Mouse (Mus musculus) heart, adult 18-20 months (tissue): ENCODE measurements at regions not wholly inside any gene's neighbourhood (a gene's known extent, or its start where the extent isn't known, plus 50 kb on each side); places are given as distances from the start of the nearest gene placed in this dataset.

Experiments
- DNase-seq, 2 experiments: peaks; one replicate each; pipeline ENCODE4 v3.0.0; 2021 to 2022; ENCODE audit warnings: mixed read lengths in 1 of 2

GRCm38 (mm10) chr14:62001481-62001949 lies 290.9 kb upstream of the Rnaseh2b start:
- DNase-seq: peak; percentile 4 to 25

GRCm38 (mm10) chr14:62002131-62002530 lies 290.3 kb upstream of the Rnaseh2b start:
- no peak for DNase-seq

GRCm38 (mm10) chr14:62003013-62003781 lies 289.2 kb upstream of the Rnaseh2b start:
- no peak for DNase-seq

DNA sequence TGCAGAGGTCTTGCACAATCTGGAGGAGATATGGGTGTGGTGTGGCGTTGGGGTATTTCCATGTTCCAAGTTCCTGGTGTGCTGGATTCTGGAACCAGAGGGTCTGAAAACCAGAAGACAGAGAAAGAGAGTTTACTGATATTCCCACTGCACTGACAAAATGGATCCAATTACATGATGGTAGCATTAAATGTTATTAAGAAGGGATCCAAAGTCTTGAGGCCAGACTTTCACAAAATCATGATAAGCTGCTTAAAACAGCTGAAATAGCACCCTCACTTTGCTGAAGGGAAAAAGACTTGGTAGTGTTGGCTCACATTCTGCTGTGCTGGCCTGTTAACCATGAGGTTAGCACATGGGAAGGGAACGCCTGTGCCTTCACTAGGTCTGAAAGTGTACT lies 288.6 kb upstream of the Rnaseh2b start:
- DNase-seq: no peak

- DNase-seq: no peak
Observed at GRCm38 (mm10) chr14:62008707-62009106, 283.7 kb upstream of the Rnaseh2b start.

DNA sequence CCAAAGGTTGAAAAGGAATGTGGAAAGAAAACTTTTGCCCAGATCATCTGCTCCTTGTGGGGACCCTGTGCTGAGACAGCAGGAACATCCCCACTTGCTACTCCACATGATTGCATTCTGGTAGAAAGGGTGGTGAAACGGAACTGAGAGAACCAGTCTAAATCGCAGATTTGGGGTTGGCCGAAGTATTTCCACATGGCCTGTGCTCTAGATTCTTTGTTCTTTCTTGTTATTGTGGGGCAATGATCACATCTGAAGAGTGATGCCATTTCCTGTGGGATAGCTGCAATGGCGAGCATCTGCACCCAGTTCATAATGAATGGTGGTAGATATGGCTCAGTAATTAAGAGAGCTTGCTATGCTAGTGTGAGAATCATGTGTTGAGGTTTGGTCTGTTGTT lies 273.6 kb upstream of the Rnaseh2b start:
- DNase-seq: no peak

- no peak for DNase-seq
Observed at GRCm38 (mm10) chr14:62020996-62021395, 271.4 kb upstream of the Rnaseh2b start.

- DNase-seq: no peak
Observed at GRCm38 (mm10) chr14:62022193-62022592, 270.2 kb upstream of the Rnaseh2b start.

GRCm38 (mm10) chr14:62023022-62023421 lies 269.4 kb upstream of the Rnaseh2b start:
- DNase-seq: no peak

GRCm38 (mm10) chr14:62027751-62028279 lies 264.6 kb upstream of the Rnaseh2b start:
- peak in 1 of 2 experiments; percentile 11 for DNase-seq

DNA sequence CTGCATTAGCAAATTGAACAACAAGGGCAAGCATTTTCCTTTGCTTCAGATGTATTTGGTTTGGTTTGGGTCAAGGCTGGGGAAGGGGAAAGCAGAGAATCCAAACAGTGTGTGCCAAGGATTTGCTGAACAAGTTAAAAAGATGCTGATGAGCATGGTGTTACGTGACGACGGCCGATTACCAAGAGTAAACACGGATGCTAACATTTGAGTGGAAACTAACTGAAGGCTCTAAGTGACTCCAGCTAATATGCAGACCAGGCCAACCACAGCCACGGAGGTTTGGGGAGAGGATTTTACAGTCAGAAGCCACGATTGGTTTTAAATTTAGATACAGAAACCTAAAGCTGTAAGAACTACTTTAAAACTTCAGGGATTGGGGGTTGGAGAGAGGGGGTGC lies 262.3 kb upstream of the Rnaseh2b start:
- no peak for DNase-seq

GRCm38 (mm10) chr14:62033661-62034060 lies 258.7 kb upstream of the Rnaseh2b start:
- no peak for DNase-seq

- no peak for DNase-seq
Observed at GRCm38 (mm10) chr14:62034664-62035063, 257.7 kb upstream of the Rnaseh2b start.

DNA sequence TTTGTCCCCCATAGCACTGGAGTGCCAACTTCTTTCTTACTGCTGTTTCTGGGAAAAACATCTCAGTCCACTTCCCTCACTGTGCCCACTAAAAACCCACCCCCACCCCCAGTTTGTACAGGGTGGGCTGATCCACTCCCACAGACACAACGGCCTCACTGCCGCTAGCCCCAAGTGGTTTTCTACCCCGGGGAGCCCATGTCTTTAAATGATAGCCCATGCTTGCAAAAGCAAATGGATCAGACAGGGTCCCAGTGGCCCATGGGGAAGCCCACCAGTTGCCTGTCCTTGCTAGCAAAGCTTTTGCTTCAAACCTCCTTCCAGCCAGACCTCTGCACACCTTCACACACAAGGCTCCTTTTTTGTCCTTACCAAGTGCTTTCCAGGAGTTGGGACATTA lies 257.0 kb upstream of the Rnaseh2b start:
- no peak for DNase-seq

DNA sequence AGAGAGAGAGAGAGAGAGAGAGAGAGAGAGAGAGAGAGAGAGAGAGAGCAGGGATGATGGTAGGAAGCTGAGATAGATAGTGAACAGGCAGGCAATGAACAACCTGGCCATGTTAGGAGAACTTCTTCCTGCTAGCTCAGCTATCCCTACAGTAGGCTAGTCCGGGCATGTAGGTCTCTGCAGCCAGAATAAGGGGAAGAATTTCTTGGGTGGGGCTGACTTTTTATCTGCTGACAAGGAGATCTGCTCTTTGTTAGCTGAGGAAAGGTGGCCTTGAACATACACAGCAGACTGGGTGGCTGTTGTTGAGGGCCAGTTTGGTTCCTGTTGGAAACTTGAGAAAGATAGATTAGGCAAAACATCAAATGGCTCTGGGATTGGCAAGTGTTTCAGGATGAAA lies 254.9 kb upstream of the Rnaseh2b start:
- no peak for DNase-seq

DNA sequence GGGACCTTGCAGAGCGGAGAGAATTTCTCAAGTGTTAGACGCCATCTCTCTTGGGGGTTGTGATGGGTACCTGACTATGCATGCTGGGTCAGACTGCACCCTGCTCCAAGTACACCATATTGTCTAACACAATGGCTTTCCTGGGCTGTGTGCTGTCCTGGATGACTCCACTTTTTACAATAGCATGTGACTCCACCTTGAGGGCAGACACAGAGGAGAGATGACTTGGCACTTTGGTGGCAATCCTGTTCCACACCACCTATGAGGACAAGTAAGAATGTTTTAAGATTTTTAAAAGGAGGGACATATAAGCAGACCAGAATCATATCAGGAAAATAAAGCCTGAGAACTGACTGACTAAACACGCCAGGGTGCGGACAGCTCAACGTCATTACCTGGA lies 254.5 kb upstream of the Rnaseh2b start:
- DNase-seq: no peak

DNA sequence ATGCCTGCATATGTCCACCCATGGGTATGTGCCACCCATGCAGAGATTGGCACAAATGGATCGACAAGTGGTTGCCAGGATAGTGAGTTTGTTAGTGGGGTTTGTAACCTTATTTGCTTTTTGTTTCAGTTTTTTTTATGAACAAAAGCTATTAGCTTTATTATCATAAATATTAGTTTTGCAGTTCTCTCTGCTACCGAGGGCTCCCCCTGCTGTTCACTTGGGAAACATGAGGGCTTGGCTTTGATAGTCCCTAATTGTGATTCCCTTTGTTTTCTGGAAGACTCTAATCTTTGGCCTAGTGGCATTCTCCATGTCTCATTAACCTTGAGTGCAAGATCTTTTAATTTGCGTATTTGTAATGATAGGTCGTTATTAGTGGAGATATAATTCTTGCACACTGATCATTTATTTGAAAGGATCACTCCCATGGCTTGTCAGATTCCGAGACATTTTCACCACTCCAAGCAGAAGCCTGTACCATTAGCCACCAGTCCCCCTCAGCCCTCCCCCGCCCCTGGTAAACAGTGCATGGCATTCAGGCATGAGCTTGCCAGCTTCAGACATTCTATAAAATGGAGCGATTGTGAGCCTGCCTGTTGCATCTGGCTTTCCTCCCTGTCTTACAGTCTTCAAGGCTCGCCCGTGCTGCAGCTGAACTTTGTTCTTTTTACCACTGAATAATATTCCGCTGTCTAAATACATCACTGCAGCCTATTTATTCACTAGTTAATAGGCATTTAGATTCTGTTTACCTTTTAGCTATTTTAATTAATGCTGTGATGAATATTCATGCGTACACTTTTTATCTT lies 249.9 kb upstream of the Rnaseh2b start:
- peak; percentile 55 to 86 for DNase-seq

- DNase-seq: no peak
Observed at GRCm38 (mm10) chr14:62043117-62043422, 249.3 kb upstream of the Rnaseh2b start.

DNA sequence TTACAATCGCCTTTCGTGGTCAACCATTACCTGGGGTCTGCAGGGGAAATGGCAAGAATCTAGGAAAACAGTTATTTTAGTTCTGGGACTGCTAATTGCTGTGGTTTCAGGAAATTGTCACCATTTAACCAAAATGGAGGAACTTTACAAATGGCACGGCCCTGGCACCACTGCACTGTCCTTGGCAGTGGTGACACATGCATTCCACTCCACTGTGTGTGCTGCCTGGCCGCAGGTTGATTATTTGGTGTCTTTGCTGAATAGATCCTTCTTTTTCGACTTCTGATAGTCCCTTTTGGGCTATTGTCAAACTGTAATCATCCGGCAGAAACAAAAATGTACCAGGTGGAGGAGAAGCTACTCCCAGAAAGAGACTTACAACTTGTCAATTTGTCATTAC lies 241.4 kb upstream of the Rnaseh2b start:
- DNase-seq: no peak

GRCm38 (mm10) chr14:62051923-62052322 lies 240.5 kb upstream of the Rnaseh2b start:
- DNase-seq: no peak

- no peak for DNase-seq
Observed at GRCm38 (mm10) chr14:62053004-62053403, 239.4 kb upstream of the Rnaseh2b start.

DNA sequence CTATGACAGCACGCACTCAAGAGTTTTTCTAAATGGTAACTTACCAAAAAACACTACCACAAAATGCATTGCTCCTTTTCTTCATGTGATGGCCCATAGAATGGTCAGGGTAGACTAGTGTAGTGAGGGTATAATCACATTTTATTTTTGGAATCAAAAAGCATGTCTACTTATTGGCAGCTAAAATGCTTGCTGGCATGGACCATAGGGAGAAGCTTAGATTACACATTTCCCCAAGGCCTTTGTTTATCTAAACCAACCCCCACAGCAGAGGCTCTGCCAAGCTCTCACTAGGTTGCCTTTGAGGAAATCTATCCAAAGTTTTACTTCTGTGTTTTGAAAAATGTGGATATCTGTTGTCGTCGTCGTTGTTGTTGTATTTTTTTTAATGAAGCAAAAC lies 235.3 kb upstream of the Rnaseh2b start:
- peak; percentile 40 to 41 for DNase-seq

- DNase-seq: no peak
Observed at GRCm38 (mm10) chr14:62058100-62058499, 234.3 kb upstream of the Rnaseh2b start.
